Mouse (Mus musculus) liver, embryonic 11.5 days (tissue): ENCODE measurements around the gene Prss35. TPM values are rescaled to one million over a fixed set of nuclear protein-coding genes. Genes with fewer than 3 reads are reported as not detected.

Experiments used
- ATAC-seq: fragments of 200-750 bp; cut with Nextera tagmentation; replicated peaks from 2 replicates; pipeline ENCODE4 v1.8.0; 2017; ENCODE audit warnings: moderate number of reproducible peaks, mild to moderate bottlenecking, moderate TSS enrichment, moderate library complexity; ENCODE audit not compliant: low FRiP score
- DNase-seq: peaks from one replicate; pipeline ENCODE4 v3.0.0-alpha.2; 2017; ENCODE audit warnings: low spot score
- H3K27ac ChIP-seq: fragments of 300-500 bp; sonication (generic); 2 replicates; pipeline ENCODE4 v1.5.1; 2014; ENCODE audit warnings: mild to moderate bottlenecking, low read depth, low read length, control low read depth
- H3K27me3 ChIP-seq: fragments of 300-500 bp; sonication (generic); replicated peaks from 2 replicates; pipeline ENCODE4 v1.6.1; 2014; ENCODE audit warnings: low read length, mixed read lengths; ENCODE audit not compliant: control insufficient read depth, insufficient read depth
- H3K36me3 ChIP-seq: fragments of 300-500 bp; sonication (generic); 2 replicates; pipeline ENCODE4 v1.6.1; 2014; ENCODE audit warnings: mild to moderate bottlenecking, low read length, moderate library complexity, mixed read lengths; ENCODE audit not compliant: control insufficient read depth, insufficient read depth
- H3K4me1 ChIP-seq: fragments of 300-500 bp; sonication (generic); replicated peaks from 2 replicates; pipeline ENCODE4 v1.6.1; 2014; ENCODE audit warnings: low read length, mixed read lengths; ENCODE audit not compliant: control insufficient read depth, insufficient read depth
- H3K4me2 ChIP-seq: fragments of 300-500 bp; sonication (generic); 2 replicates; pipeline ENCODE4 v1.6.1; 2014; ENCODE audit warnings: mild to moderate bottlenecking, control low read depth, moderate library complexity
- H3K4me3 ChIP-seq: fragments of 300-500 bp; sonication (generic); 2 replicates; pipeline ENCODE4 v1.5.1; 2014; ENCODE audit warnings: low read depth, low read length, control low read depth
- H3K9ac ChIP-seq: fragments of 300-500 bp; sonication (generic); 2 replicates; pipeline ENCODE4 v1.6.1; 2014; ENCODE audit warnings: low read depth, low read length, control low read depth
- H3K9me3 ChIP-seq: fragments of 300-500 bp; sonication (generic); 2 replicates; pipeline ENCODE4 v1.6.1; 2016; ENCODE audit warnings: low read length, inconsistent platforms, mixed read lengths; ENCODE audit not compliant: control insufficient read depth
- WGBS: fragments of 180-500 bp; shearing (Covaris S2); extraction: QIAGEN DNeasy Blood & Tissue Kit; methylation state at CpG from one replicate; pipeline ENCODE4 v1.1.7; 2014; 5-methylcytosine and 5-hydroxymethylcytosine counted together
- polyA plus RNA-seq: library from polyadenylated mRNA; unstranded; fragments of >200 nt; fragmentation: Nextera tagmentation; extraction: Ambion mirVana; gene quantifications from 2 replicates; pipeline ENCODE4 v1.2.1, GENCODE M21; 2014

Gene Prss35
- polyA plus RNA-seq: 2.3 and 3.7 TPM in 2 replicates

GRCm38 (mm10) chr9:86742959-86743911, at the start of gene Prss35:
Prss35 (plus strand) TSS chr9:86743649.
- ATAC-seq: no peak; the same call in 1 of the 2 replicates
- peak within 1 kb of the TSS; percentile 49 for H3K4me2 ChIP-seq
- no peaks in the 10 kb centered on the region for H3K36me3 ChIP-seq
- no peak for DNase-seq
- H3K4me1 ChIP-seq: no peaks in the 10 kb centered on the region
- no peak within 1 kb of the TSS for H3K27ac ChIP-seq
- no peak within 1 kb of the TSS for H3K9ac ChIP-seq
- no peaks in the 10 kb centered on the region for H3K9me3 ChIP-seq
- peaks cover 4% of the 10 kb centered on the region for H3K27me3 ChIP-seq
- H3K4me3 ChIP-seq: 0 out of 2 replicates have a peak within 1 kb of the TSS, but pooled peaks have one; percentile 15
- 8% methylated on average over 19 of the region's 19 CpGs for WGBS

GRCm38 (mm10) chr9:86693935-86694334, 49.5 kb upstream of the Prss35 start:
- Histone ChIP-seq H3K27ac (no peak overlapping the region), H3K4me2 (no peak overlapping the region), H3K27me3 (no peaks in the 10 kb centered on the region), H3K36me3 (no peaks in the 10 kb centered on the region), H3K4me1 (0 out of 2 replicates have a peak, but pooled peaks cover 3% of the 10 kb centered on the region), H3K9me3 (no peaks in the 10 kb centered on the region), H3K9ac (no peak overlapping the region), H3K4me3 (no peak overlapping the region)
- DNase-seq: no peak
- ATAC-seq: no peak
- 83% methylated on average over 6 of the region's 6 CpGs for WGBS

- 93% methylated on average over 7 of the region's 7 CpGs for WGBS
- no peaks in the 10 kb centered on the region for H3K9me3 ChIP-seq
- no peaks in the 10 kb centered on the region for H3K27me3 ChIP-seq
- 0 out of 2 replicates have a peak, but pooled peaks cover 3% of the 10 kb centered on the region for H3K4me1 ChIP-seq
- H3K36me3 ChIP-seq: no peaks in the 10 kb centered on the region
- H3K4me2 ChIP-seq: no peak overlapping the region
- H3K27ac ChIP-seq: no peak overlapping the region
- DNase-seq (no peak), ATAC-seq (no peak)
- H3K9ac ChIP-seq: no peak overlapping the region
- H3K4me3 ChIP-seq: no peak overlapping the region
Observed at GRCm38 (mm10) chr9:86694644-86695043, 48.8 kb upstream of the Prss35 start.

GRCm38 (mm10) chr9:86695199-86695817, 48.1 kb upstream of the Prss35 start:
- H3K4me2 ChIP-seq: peak overlapping the region; percentile 97
- no peaks in the 10 kb centered on the region for H3K9me3 ChIP-seq
- peak overlapping the region; percentile 73 for H3K4me3 ChIP-seq
- 2% methylated on average over 50 of the region's 56 CpGs for WGBS
- no peaks in the 10 kb centered on the region for H3K36me3 ChIP-seq
- H3K27ac ChIP-seq: no peak overlapping the region
- peak; percentile 44 for DNase-seq
- H3K9ac ChIP-seq: peak overlapping the region; percentile 75
- 0 out of 2 replicates have a peak, but pooled peaks cover 3% of the 10 kb centered on the region for H3K4me1 ChIP-seq
- H3K27me3 ChIP-seq: no peaks in the 10 kb centered on the region
- peak; percentile 24; the same call in 1 of the 2 replicates for ATAC-seq

GRCm38 (mm10) chr9:86695818-86696261, 47.6 kb upstream of the Prss35 start, which contains the start of gene Me1:
Me1 (minus strand) TSS chr9:86695953.
- H3K27ac ChIP-seq: no peak within 1 kb of the TSS
- peak within 1 kb of the TSS; percentile 97 for H3K4me2 ChIP-seq
- ATAC-seq (peak; percentile 84), DNase-seq (peak; percentile 53)
- H3K9ac ChIP-seq: peak within 1 kb of the TSS; percentile 75
- WGBS: 2% methylated on average over 36 of the region's 46 CpGs
- no peaks in the 10 kb centered on the region for H3K9me3 ChIP-seq
- no peaks in the 10 kb centered on the region for H3K27me3 ChIP-seq
- H3K4me3 ChIP-seq: peak within 1 kb of the TSS; percentile 73
- H3K36me3 ChIP-seq: no peaks in the 10 kb centered on the region
- H3K4me1 ChIP-seq: 0 out of 2 replicates have a peak, but pooled peaks cover 3% of the 10 kb centered on the region

- no peaks in the 10 kb centered on the region for H3K4me1 ChIP-seq
- no peaks in the 10 kb centered on the region for H3K9me3 ChIP-seq
- no peaks in the 10 kb centered on the region for H3K36me3 ChIP-seq
- no peak; the same call in 1 of the 2 replicates for ATAC-seq
- WGBS: 43% methylated on average over 5 of the region's 5 CpGs
- H3K27ac ChIP-seq: no peak overlapping the region
- DNase-seq: no peak
- no peak overlapping the region for H3K9ac ChIP-seq
- no peak overlapping the region for H3K4me2 ChIP-seq
- H3K4me3 ChIP-seq: no peak overlapping the region
- no peaks in the 10 kb centered on the region for H3K27me3 ChIP-seq
Observed at GRCm38 (mm10) chr9:86701264-86701663, 42.2 kb upstream of the Prss35 start.

- 12% methylated on average over 2 of the region's 2 CpGs for WGBS
- ATAC-seq: peak; percentile 68
- Histone ChIP-seq H3K4me3 (no peak overlapping the region), H3K4me1 (no peaks in the 10 kb centered on the region), H3K9ac (no peak overlapping the region), H3K27me3 (no peaks in the 10 kb centered on the region), H3K27ac (no peak overlapping the region), H3K4me2 (no peak overlapping the region), H3K9me3 (no peaks in the 10 kb centered on the region), H3K36me3 (no peaks in the 10 kb centered on the region)
- DNase-seq: no peak
Observed at GRCm38 (mm10) chr9:86701844-86702243, 41.6 kb upstream of the Prss35 start.

- Histone ChIP-seq H3K9ac (no peak overlapping the region), H3K4me3 (no peak overlapping the region), H3K4me2 (no peak overlapping the region), H3K4me1 (no peaks in the 10 kb centered on the region), H3K36me3 (no peaks in the 10 kb centered on the region), H3K9me3 (no peaks in the 10 kb centered on the region), H3K27me3 (no peaks in the 10 kb centered on the region), H3K27ac (no peak overlapping the region)
- DNase-seq (no peak), ATAC-seq (no peak)
- 47% methylated on average over 1 of the region's 1 CpGs for WGBS
Observed at GRCm38 (mm10) chr9:86707431-86707830, 36.0 kb upstream of the Prss35 start.
